Mouse (Mus musculus): ENCODE results near the gene Nectin2.
A peak's percentile ranks its signal among the peaks of the same experiment; 100 is the strongest.
"Not testable (repeated sequence)": the region's sequence is repeated elsewhere in the genome, so short reads cannot be mapped to it uniquely, and the experiment has no call there.

The Nectin2 gene

GRCm38 (mm10) chr7:19686927-19687583, 63.2 kb downstream of the Nectin2 start:
- DNase-seq (ENCODE audit: low spot score in 2 of 2) = not testable (repeated sequence)

GRCm38 (mm10) chr7:19686521-19686920, 63.8 kb downstream of the Nectin2 start:
- no peak for DNase-seq (ENCODE audit: low spot score in 2 of 2)

- DNase-seq (ENCODE audit: low spot score in 2 of 2) = no peak
Measured at GRCm38 (mm10) chr7:19685374-19685773, 64.9 kb downstream of the Nectin2 start.

GRCm38 (mm10) chr7:19683771-19684201, 66.5 kb downstream of the Nectin2 start:
- no peak for DNase-seq (ENCODE audit: low spot score in 2 of 2)

- DNase-seq (ENCODE audit: low spot score in 2 of 2) = no peak
Measured at GRCm38 (mm10) chr7:19682979-19683378, 67.3 kb downstream of the Nectin2 start.

GRCm38 (mm10) chr7:19681202-19681694, 69.0 kb downstream of the Nectin2 start, which contains the start of the genes Gm44805 and Apoc4:
Gene Gm44805 (minus strand): TSS chr7:19681423.
Gene Apoc4 (minus strand): TSS chr7:19681479.
- no peak for DNase-seq (ENCODE audit: low spot score in 2 of 2)

- no peak for DNase-seq (ENCODE audit: low spot score in 2 of 2)
Measured at GRCm38 (mm10) chr7:19680702-19681101, 69.6 kb downstream of the Nectin2 start.

GRCm38 (mm10) chr7:19678901-19679300, 71.4 kb downstream of the Nectin2 start:
- DNase-seq (ENCODE audit: low spot score in 2 of 2) = no peak

GRCm38 (mm10) chr7:19677872-19678271, 72.4 kb downstream of the Nectin2 start, which contains the start of gene Apoc2:
Gene Apoc2 (minus strand): TSS chr7:19677941.
- no peak for DNase-seq (ENCODE audit: low spot score in 2 of 2)

- DNase-seq (ENCODE audit: low spot score in 2 of 2) = no peak
Measured at GRCm38 (mm10) chr7:19676662-19677061, 73.6 kb downstream of the Nectin2 start.

- DNase-seq (ENCODE audit: low spot score in 2 of 2) = no peak
Measured at GRCm38 (mm10) chr7:19675824-19676223, 74.5 kb downstream of the Nectin2 start.

- no peak for DNase-seq (ENCODE audit: low spot score in 2 of 2)
Measured at GRCm38 (mm10) chr7:19673083-19673699, 77.1 kb downstream of the Nectin2 start.

GRCm38 (mm10) chr7:19671511-19671910, 78.8 kb downstream of the Nectin2 start:
- DNase-seq (ENCODE audit: low spot score in 2 of 2) = no peak

- peak; percentile 89 to 95 for DNase-seq (ENCODE audit: low spot score in 2 of 2)
Measured at GRCm38 (mm10) chr7:19668947-19669721, 81.1 kb downstream of the Nectin2 start.

- DNase-seq (ENCODE audit: low spot score in 2 of 2) = no peak
Measured at GRCm38 (mm10) chr7:19667434-19667833, 82.8 kb downstream of the Nectin2 start.

GRCm38 (mm10) chr7:19666750-19667149, 83.5 kb downstream of the Nectin2 start:
- no peak for DNase-seq (ENCODE audit: low spot score in 2 of 2)
